Mouse (Mus musculus): ENCODE measurements around the gene Zcchc2.

The Zcchc2 gene

GRCm38 (mm10) chr1:105990138-105990821, at the start of gene Zcchc2:
Gene Zcchc2 (plus strand): TSS chr1:105990406.
- ATAC-seq (ENCODE audit: low TSS enrichment), result peak; percentile 84

- ATAC-seq (ENCODE audit: low TSS enrichment), result peak; percentile 78
Measured at GRCm38 (mm10) chr1:105944927-105945580, 45.2 kb upstream of the Zcchc2 start.

DNA sequence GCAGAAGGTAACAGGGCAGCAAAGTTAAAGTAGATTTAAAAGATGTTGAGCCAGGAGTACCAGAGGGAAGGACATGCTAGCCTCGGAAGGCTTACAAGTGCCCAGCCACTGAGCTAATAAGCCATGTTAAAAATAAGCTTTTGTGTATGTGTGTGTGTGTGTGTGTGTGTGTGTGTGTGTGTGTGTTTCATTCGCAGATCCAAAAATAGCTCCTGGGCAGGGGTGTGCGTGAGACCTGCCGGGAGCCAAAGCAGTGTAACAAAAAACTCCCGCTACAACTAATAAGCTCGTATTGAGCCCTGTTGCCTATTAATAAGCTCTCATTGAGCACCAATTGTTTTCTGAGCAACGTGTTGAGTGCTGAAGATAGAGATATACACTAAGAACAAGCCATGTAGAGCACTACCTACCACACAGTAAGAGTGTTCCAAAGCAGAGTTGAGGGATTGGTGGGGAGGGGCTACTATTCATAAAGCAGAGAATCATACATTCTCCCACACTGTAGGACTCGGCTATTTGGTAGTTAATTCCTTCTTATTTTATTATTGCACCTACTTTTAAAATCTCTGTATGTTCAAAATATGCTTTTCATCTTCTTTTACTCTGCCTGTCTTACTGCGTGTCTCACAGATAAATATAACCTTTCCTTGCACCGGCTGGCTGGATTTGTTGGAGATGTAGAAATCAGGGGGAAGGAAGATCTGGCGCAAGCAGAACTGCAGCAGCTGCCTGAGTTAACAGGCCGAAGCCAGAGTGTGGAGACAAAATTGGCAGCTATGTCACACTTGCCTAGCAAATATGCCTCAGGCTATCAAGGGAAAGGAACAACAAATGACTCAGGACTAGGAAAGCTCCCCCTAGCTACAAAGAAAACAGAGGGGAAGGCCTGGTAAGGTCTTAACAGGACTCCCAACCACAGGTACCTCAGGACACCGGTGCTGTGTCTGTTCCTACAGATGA, 43.3 kb upstream of the Zcchc2 start:
- ATAC-seq (ENCODE audit: low TSS enrichment), result peak; percentile 86

- ATAC-seq (ENCODE audit: low TSS enrichment), result no peak
Measured at GRCm38 (mm10) chr1:105948352-105948751, 41.9 kb upstream of the Zcchc2 start.

GRCm38 (mm10) chr1:105953588-105953987, 36.6 kb upstream of the Zcchc2 start:
- ATAC-seq (ENCODE audit: low TSS enrichment), result no peak

DNA sequence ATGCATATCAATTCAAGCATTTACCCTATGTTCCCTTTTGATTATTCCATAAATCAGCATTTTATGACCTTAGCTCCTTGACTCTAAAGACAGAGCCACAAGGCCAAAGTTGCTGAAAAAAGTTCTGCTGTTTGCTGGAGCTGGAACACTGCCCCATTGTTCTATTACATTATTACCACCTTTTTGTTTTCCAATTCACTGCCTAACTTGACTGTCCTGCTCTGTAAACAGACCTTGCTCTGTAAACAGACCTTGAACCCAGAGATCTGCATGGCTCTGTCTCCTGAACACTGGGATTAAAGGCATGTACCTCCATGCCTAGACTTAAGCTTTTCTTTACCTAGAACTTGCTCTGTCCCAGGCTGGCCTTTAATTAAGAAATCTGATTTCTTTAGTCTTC, 36.2 kb upstream of the Zcchc2 start:
- no peak for ATAC-seq (ENCODE audit: low TSS enrichment)

GRCm38 (mm10) chr1:105956057-105956456, 34.1 kb upstream of the Zcchc2 start:
- ATAC-seq (ENCODE audit: low TSS enrichment), result no peak

DNA sequence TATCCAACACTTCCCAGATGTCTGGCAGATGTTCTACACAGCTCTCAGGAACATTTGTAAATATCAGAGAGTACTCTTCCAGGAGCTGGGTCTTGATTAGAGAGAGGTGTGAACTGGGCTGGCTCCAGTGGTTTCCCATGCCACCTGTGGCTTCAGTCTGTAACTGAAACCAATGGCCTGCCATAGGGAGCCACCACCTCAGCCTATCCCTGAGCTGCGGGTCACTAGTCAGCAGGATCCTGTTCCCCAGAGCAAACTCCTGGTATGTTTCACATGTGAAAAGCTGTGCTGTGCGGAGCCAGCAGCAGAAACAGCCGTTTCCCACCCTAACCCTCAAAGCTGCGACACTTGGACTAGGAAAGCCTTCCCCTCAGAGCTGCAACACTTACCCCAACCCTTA, 28.7 kb upstream of the Zcchc2 start:
- ATAC-seq (ENCODE audit: low TSS enrichment), result no peak

GRCm38 (mm10) chr1:105962084-105962818, 28.0 kb upstream of the Zcchc2 start:
- no peak for ATAC-seq (ENCODE audit: low TSS enrichment)

- peak; percentile 76 for ATAC-seq (ENCODE audit: low TSS enrichment)
Measured at GRCm38 (mm10) chr1:105962852-105963251, 27.4 kb upstream of the Zcchc2 start.

DNA sequence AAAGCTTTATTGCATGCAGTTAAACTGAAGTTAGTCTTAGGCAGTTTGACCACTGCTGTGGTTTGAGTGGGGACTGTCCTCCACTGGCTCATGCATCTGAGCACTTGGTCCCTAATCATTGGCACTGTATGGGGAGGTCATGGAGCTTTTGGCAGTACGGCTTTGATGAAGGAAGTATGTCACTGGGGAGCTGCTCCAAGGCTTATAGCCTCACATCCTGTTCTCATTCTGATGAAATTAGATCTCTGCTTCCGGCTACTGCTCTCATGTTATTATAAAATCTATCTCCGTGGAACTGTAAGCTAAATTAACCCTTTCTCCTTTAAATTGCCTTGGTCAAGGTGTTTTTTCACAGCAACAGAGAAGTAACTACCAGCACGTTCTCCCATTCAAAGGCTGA, 25.7 kb upstream of the Zcchc2 start:
- no peak for ATAC-seq (ENCODE audit: low TSS enrichment)

DNA sequence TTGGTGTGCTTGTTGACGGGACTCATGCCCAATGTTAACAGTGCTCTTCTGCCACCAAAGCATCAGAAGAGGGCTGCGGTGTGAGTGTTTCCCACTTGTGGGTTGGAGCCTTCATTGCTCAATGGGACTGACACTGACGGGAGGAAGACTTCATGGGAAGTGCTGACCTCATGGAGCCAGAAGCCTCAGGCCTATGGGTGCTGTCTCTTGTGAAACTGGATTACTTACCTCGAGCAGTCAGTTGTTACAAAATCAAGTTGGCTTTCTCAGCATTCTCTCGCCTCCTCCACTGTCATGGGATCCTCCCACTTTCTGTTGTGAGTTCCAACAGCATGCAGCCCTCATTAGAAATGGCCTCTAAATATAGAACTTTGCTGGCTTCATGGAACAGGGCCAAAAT, 25.0 kb upstream of the Zcchc2 start:
- ATAC-seq (ENCODE audit: low TSS enrichment), result peak; percentile 54; the same call in 1 of the 2 replicates

- ATAC-seq (ENCODE audit: low TSS enrichment), result no peak
Measured at GRCm38 (mm10) chr1:105971490-105972170, 18.6 kb upstream of the Zcchc2 start.

DNA sequence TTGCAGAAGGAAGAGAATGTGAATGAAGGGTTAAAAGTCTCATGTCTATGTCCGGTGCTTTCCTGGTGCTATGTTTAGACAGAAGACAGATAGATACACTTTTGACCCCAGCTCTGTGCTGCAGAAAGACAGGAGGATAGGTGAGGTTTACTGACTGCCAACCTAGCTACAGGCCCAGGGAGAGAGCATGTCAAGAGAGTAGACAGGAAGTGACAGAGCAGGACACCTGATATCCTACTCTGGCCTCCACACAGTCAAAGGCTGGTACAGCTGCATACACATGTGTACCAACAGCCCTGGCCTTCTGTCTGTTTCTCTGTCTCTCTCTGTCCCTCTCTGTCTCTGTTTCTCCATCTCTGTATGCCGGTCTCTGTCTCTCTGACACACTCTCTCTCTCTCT, 16.2 kb upstream of the Zcchc2 start:
- no peak for ATAC-seq (ENCODE audit: low TSS enrichment)

DNA sequence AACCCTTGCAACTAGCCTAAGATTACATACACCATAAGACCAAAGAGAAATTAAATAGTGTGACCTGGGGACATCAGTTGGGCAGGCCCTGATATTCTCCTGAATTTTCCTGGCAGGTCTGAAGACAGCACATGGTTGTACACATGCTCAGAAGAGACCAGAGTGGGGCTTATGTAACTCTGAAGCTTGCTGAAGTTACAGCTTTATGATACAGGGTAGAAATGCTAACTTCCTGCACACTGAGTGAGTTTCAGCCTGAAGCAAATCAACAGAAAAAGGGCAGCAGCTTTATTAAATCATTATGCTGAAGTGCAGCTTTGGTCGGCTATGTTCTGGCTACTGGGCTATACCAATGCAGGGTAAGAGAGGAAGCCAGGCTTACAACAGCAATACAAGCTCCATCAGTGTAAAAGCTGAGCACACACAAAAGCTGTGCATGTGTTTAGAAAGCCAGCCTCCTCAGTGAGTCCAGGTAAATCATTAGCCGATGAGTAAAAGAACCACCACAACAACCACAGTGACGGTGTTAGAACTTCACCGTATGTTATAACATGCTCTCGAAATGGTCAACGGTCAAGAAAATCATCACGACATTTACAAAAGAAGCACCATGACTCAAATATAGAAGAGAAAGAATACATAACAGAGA, 12.6 kb upstream of the Zcchc2 start:
- ATAC-seq (ENCODE audit: low TSS enrichment), result peak; percentile 56

DNA sequence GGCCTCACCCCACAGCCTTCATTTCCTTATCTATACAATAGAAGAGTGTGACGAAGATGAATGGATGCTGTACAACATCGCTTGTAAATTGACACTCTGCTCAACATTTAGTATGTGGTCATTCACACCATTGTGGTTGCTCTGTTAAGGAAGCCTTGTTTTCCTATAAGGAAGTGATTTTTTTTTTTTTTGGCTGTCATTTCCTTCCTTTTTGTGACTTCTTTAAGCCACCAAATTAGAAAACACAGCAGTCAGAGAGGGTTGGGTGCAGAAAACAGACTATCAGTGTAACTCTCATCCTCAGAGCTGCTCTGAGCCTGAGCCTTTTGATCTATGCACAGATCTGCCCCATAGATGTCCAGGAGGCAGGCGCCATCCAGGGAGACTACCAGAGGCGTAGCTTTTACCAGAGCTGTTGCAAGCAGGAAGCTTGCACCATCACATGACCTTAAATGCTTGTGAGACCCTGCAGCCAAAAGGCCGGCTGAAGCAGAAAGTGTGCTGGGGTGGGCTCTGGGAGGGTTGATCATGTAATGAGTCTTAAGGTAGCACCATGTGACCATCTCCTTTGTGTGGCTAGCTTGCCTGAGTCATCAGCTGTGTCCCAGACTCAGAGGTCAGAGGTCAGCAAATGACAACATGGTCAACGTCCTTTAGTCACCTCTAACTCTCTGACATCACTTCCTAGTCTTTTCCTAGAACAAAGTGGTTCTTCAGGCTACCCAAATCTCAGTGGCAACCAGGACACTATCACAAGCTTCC, 9.2 kb upstream of the Zcchc2 start:
- ATAC-seq (ENCODE audit: low TSS enrichment), result no peak

- no peak for ATAC-seq (ENCODE audit: low TSS enrichment)
Measured at GRCm38 (mm10) chr1:105982496-105983364, 7.5 kb upstream of the Zcchc2 start.

DNA sequence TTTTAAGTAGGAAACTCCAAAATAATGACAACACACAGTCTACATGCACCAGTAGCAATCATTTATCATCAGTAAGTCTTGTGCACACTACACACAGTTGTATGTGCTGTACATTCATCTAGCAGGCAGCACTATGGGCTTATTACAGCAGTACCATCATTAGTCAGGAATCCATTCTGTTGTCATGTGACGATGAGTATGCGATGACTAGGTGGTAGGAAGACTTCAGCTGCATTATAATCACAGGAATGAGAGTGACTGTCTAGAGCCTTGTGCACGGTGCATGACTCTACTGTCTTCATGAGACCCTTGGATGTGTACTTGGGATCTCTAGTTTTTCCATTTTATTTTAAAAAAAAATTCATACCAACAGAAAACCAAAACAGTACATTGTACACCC, 6.0 kb upstream of the Zcchc2 start:
- no peak for ATAC-seq (ENCODE audit: low TSS enrichment)

DNA sequence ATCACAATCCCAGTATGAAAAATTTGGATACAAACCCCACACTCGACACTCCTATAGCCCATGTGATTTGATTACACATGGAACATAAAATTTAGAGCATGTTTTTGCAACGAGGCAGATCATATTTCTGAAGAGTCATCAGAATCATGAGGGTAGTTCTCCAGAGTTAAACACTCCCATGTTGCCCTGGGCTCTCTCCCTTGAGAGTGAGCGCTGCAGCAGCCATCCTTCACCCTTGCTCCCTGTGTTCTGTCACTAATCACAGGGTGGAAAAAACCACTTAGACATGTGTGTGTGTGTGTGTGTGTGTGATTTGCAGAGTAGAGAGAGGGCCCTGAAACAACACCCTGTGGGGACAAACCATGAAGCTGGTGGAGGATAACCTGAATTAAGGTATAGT, 2.0 kb upstream of the Zcchc2 start:
- no peak for ATAC-seq (ENCODE audit: low TSS enrichment)

Data from frontal cortex, adult (tissue).